Mouse (Mus musculus) stomach, embryonic 16.5 days (tissue): ENCODE results near the gene Olfr152. TPM values are rescaled to one million over a fixed set of nuclear protein-coding genes. Genes with fewer than 3 reads are reported as not detected.

Experiments used
- polyA plus RNA-seq: library from polyadenylated mRNA; unstranded; fragments of >200 nt; fragmentation: Nextera tagmentation; extraction: Ambion mirVana; gene quantifications from 2 replicates; pipeline ENCODE4 v1.2.1, GENCODE M21; 2015

Olfr152 gene
- polyA plus RNA-seq, 1 experiment from 2014 or later = not detected

Other genes starting within 250 kb of the Olfr152 start
- gene Olfr153, start 247.7 kb upstream of the Olfr152 start, polyA plus RNA-seq = not detected in 2 replicates
- gene Olfr1128, start 233.9 kb upstream of the Olfr152 start, polyA plus RNA-seq = not detected in 2 replicates
- gene Olfr1129, start 205.6 kb upstream of the Olfr152 start, polyA plus RNA-seq = not detected in 2 replicates
- not detected in 2 replicates for gene Olfr1130, start 173.3 kb upstream of the Olfr152 start, polyA plus RNA-seq
- not detected in 2 replicates for gene Olfr1131, start 152.4 kb upstream of the Olfr152 start, polyA plus RNA-seq
- gene Olfr1132, start 141.9 kb upstream of the Olfr152 start, polyA plus RNA-seq = not detected in 2 replicates
- gene Olfr1133, start 132.1 kb upstream of the Olfr152 start, polyA plus RNA-seq = not detected in 2 replicates
- not detected in 2 replicates for gene Olfr1134, start 121.0 kb upstream of the Olfr152 start, polyA plus RNA-seq
- not detected in 2 replicates for gene Olfr1135, start 105.8 kb upstream of the Olfr152 start, polyA plus RNA-seq
- gene Olfr1136, start 85.5 kb upstream of the Olfr152 start, polyA plus RNA-seq = not detected in 2 replicates
- gene Olfr1137, start 66.3 kb upstream of the Olfr152 start, polyA plus RNA-seq = not detected in 2 replicates
- gene Olfr1138, start 39.5 kb upstream of the Olfr152 start, polyA plus RNA-seq = not detected in 2 replicates
- not detected in 2 replicates for gene Olfr1140, start 35.7 kb upstream of the Olfr152 start, polyA plus RNA-seq
- gene Olfr1141, start 25.5 kb upstream of the Olfr152 start, polyA plus RNA-seq = not detected in 2 replicates
- not detected in 2 replicates for gene Olfr1143, start 21.1 kb downstream of the Olfr152 start, polyA plus RNA-seq
- gene Olfr1145, start 30.3 kb downstream of the Olfr152 start, polyA plus RNA-seq = not detected in 2 replicates
- not detected in 2 replicates for gene Olfr1148, start 51.0 kb downstream of the Olfr152 start, polyA plus RNA-seq
- gene Olfr1150-ps1, start 64.5 kb downstream of the Olfr152 start, polyA plus RNA-seq = not detected in 2 replicates
- gene Olfr1151, start 76.4 kb downstream of the Olfr152 start, polyA plus RNA-seq = not detected in 2 replicates
- gene Olfr1152, start 87.0 kb downstream of the Olfr152 start, polyA plus RNA-seq = not detected in 2 replicates
- gene Olfr1153, start 115.5 kb downstream of the Olfr152 start, polyA plus RNA-seq = not detected in 2 replicates
- not detected in 2 replicates for gene Olfr1154, start 125.7 kb downstream of the Olfr152 start, polyA plus RNA-seq
- not detected in 2 replicates for gene Olfr1155, start 165.7 kb downstream of the Olfr152 start, polyA plus RNA-seq
- gene Olfr1156, start 173.6 kb downstream of the Olfr152 start, polyA plus RNA-seq = not detected in 2 replicates
- gene Olfr1157, start 188.8 kb downstream of the Olfr152 start, polyA plus RNA-seq = not detected in 2 replicates
- not detected in 2 replicates for gene Olfr74, start 195.2 kb downstream of the Olfr152 start, polyA plus RNA-seq
- gene Olfr1158, start 210.6 kb downstream of the Olfr152 start, polyA plus RNA-seq = not detected in 2 replicates
- gene Olfr1160, start 228.8 kb downstream of the Olfr152 start, polyA plus RNA-seq = not detected in 2 replicates
- gene Olfr1161, start 243.3 kb downstream of the Olfr152 start, polyA plus RNA-seq = not detected in 2 replicates